Mouse (Mus musculus): ENCODE results near the gene Cyp39a1. TPM values are rescaled to one million over a fixed set of nuclear protein-coding genes. Genes with fewer than 3 reads are reported as not detected.
A peak's percentile ranks its signal among the peaks of the same experiment; 100 is the strongest.

Gene Cyp39a1
- 1.6 and 1.8 TPM in 2 replicates for total RNA-seq (2012; rRNA removed)

DNA sequence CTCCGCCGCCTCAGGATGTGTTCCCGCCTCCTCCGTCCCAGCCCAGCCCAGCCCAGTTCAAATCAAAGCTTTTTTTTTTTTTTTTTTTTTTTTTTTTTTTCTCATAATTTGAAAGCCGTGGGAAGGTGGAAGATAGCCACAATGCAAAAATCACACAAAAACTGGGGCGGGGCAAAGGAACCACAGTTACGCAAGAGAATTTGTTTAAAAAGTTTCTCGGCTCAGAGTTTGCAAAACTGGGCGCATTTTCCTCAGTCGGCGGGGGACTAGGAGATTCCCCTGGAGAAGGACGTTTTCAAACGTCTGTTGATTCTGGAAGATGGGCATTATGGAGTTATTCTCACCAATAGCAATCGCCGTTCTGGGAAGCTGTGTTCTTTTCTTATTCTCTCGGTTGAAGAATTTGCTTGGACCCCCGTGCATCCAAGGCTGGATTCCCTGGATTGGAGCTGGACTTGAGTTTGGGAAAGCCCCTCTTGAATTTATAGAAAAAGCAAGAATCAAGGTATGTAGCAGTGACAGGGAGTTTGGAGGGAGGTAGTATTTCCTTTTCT lies at the start of gene Cyp39a1:
Cyp39a1 (plus strand) TSS at position 136 of the 554 bp plus-strand sequence.
- H3K4me1 ChIP-seq (ENCODE audit: control insufficient read depth in 2 of 2, insufficient read depth in 2 of 2, low read length in 2 of 2, poor library complexity in 1 of 2), result peaks cover 1 to 3% of the 10 kb centered on the region in 2 experiments; a peak in 2 of 4 replicates
- TF ChIP-seq ZNF384 (IDR thresholded peaks at IDR 0.05; ENCODE audit: low read depth, low read length), result peak; percentile 98
- no peak for TF ChIP-seq CHD2 (IDR thresholded peaks at IDR 0.05; ENCODE audit: low read depth, low read length)
- H3K27ac ChIP-seq (ENCODE audit: insufficient read depth, low read depth, low read length, poor library complexity, severe bottlenecking), result no peak within 1 kb of the TSS
- peak within 1 kb of the TSS; percentile 72 to 76 for H3K4me3 ChIP-seq (ENCODE audit: insufficient read depth in 1 of 2, low read depth in 1 of 2, low read length in 2 of 2, poor library complexity in 1 of 2, severe bottlenecking in 1 of 2)
- peaks cover 2% of the 10 kb centered on the region; the same call in 1 of the 2 replicates for H3K36me3 ChIP-seq (ENCODE audit: control insufficient read depth, insufficient read depth, low read length, poor library complexity, severe bottlenecking)
- no peaks in the 10 kb centered on the region for H3K9me3 ChIP-seq (ENCODE audit: control insufficient read depth, insufficient read depth, low read depth, low read length)
- in situ Hi-C loops (cut with MboI; ENCODE audit: low sequenced_read_pairs in 2 of 2, unreplicated experiment in 2 of 2), result no loop called here
- H3K9ac ChIP-seq (ENCODE audit: insufficient read depth, low read depth, low read length, poor library complexity, severe bottlenecking), result peak within 1 kb of the TSS; percentile 56
- DNase-seq (ENCODE audit: low read depth, low spot score), result no peak

- TF ChIP-seq CHD2 (IDR thresholded peaks at IDR 0.05; ENCODE audit: low read depth, low read length) (no peak), ZC3H11A (IDR thresholded peaks at IDR 0.05; ENCODE audit: borderline replicate concordance, low read depth, low read length) (no peak), HCFC1 (IDR thresholded peaks at IDR 0.05; ENCODE audit: borderline replicate concordance, insufficient read depth, low read length) (no peak), ZNF384 (IDR thresholded peaks at IDR 0.05; ENCODE audit: low read depth, low read length) (no peak), MAFK (IDR thresholded peaks at IDR 0.05; ENCODE audit: insufficient read depth, low read depth, low read length) (no peak)
- Histone ChIP-seq H3K9ac (ENCODE audit: insufficient read depth, low read depth, low read length, poor library complexity, severe bottlenecking) (no peak overlapping the region), H3K4me1 (ENCODE audit: control insufficient read depth in 2 of 2, insufficient read depth in 2 of 2, low read length in 2 of 2, poor library complexity in 1 of 2) (no peaks in the 10 kb centered on the region), H3K9me3 (ENCODE audit: control insufficient read depth, insufficient read depth, low read depth, low read length) (no peaks in the 10 kb centered on the region), H3K36me3 (ENCODE audit: control insufficient read depth, insufficient read depth, low read length, poor library complexity, severe bottlenecking) (no peaks in the 10 kb centered on the region), H3K4me3 (ENCODE audit: insufficient read depth in 1 of 2, low read depth in 1 of 2, low read length in 2 of 2, poor library complexity in 1 of 2, severe bottlenecking in 1 of 2) (no peak overlapping the region), H3K27ac (ENCODE audit: insufficient read depth, low read depth, low read length, poor library complexity, severe bottlenecking) (no peak overlapping the region)
- in situ Hi-C loops (cut with MboI; ENCODE audit: low sequenced_read_pairs in 2 of 2, unreplicated experiment in 2 of 2), result loop anchor here in 1 of 2 experiments (25.0 kb wide), 1 partner anchor 357 kb away; the partner anchor contains the start of gene Adgrf1
- DNase-seq (ENCODE audit: low read depth, low spot score), result no peak
Observed at GRCm38 (mm10) chr17:43619156-43619555, 48.1 kb upstream of the Cyp39a1 start.

- in situ Hi-C loops (cut with MboI; ENCODE audit: low sequenced_read_pairs in 2 of 2, unreplicated experiment in 2 of 2), result loop anchor here in 1 of 2 experiments (25.0 kb wide), 1 partner anchor 360 kb away; the partner anchor contains the start of gene Adgrf1
- TF ChIP-seq CHD2 (IDR thresholded peaks at IDR 0.05; ENCODE audit: low read depth, low read length) (no peak), ZNF384 (IDR thresholded peaks at IDR 0.05; ENCODE audit: low read depth, low read length) (no peak), HCFC1 (IDR thresholded peaks at IDR 0.05; ENCODE audit: borderline replicate concordance, insufficient read depth, low read length) (no peak), MAFK (IDR thresholded peaks at IDR 0.05; ENCODE audit: insufficient read depth, low read depth, low read length) (no peak), ZC3H11A (IDR thresholded peaks at IDR 0.05; ENCODE audit: borderline replicate concordance, low read depth, low read length) (no peak)
- no peak overlapping the region for H3K9ac ChIP-seq (ENCODE audit: insufficient read depth, low read depth, low read length, poor library complexity, severe bottlenecking)
- H3K36me3 ChIP-seq (ENCODE audit: control insufficient read depth, insufficient read depth, low read length, poor library complexity, severe bottlenecking), result no peaks in the 10 kb centered on the region
- DNase-seq (ENCODE audit: low read depth, low spot score), result no peak
- H3K4me1 ChIP-seq (ENCODE audit: control insufficient read depth in 2 of 2, insufficient read depth in 2 of 2, low read length in 2 of 2, poor library complexity in 1 of 2), result no peaks in the 10 kb centered on the region
- H3K27ac ChIP-seq (ENCODE audit: insufficient read depth, low read depth, low read length, poor library complexity, severe bottlenecking), result no peak overlapping the region
- H3K9me3 ChIP-seq (ENCODE audit: control insufficient read depth, insufficient read depth, low read depth, low read length), result no peaks in the 10 kb centered on the region
- no peak overlapping the region for H3K4me3 ChIP-seq (ENCODE audit: insufficient read depth in 1 of 2, low read depth in 1 of 2, low read length in 2 of 2, poor library complexity in 1 of 2, severe bottlenecking in 1 of 2)
Observed at GRCm38 (mm10) chr17:43622076-43622475, 45.1 kb upstream of the Cyp39a1 start.

DNA sequence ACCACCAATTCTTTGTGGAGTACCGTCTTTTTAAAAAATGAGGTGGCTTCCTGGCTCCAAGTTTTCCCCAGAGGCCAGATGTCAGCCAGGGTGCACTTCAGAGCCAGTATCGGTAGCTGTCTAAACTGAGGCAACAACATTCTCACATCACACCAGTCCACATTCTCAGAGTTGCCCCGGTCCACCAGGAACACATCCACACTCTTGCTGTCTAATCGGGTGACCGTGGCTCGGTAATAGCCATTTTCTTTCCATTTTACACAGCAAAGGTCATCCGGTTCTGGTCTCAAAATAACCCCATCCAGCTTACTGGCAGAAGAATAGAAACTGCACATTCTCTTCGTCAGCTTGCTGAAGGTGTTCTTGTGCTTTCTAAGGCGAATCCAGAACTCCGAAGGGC lies 39.0 kb upstream of the Cyp39a1 start:
- Histone ChIP-seq H3K9ac (ENCODE audit: insufficient read depth, low read depth, low read length, poor library complexity, severe bottlenecking) (no peak overlapping the region), H3K36me3 (ENCODE audit: control insufficient read depth, insufficient read depth, low read length, poor library complexity, severe bottlenecking) (no peaks in the 10 kb centered on the region), H3K27ac (ENCODE audit: insufficient read depth, low read depth, low read length, poor library complexity, severe bottlenecking) (no peak overlapping the region), H3K4me1 (ENCODE audit: control insufficient read depth in 2 of 2, insufficient read depth in 2 of 2, low read length in 2 of 2, poor library complexity in 1 of 2) (no peaks in the 10 kb centered on the region), H3K9me3 (ENCODE audit: control insufficient read depth, insufficient read depth, low read depth, low read length) (no peaks in the 10 kb centered on the region), H3K4me3 (ENCODE audit: insufficient read depth in 1 of 2, low read depth in 1 of 2, low read length in 2 of 2, poor library complexity in 1 of 2, severe bottlenecking in 1 of 2) (no peak overlapping the region)
- in situ Hi-C loops (cut with MboI; ENCODE audit: low sequenced_read_pairs in 2 of 2, unreplicated experiment in 2 of 2), result no loop called here
- DNase-seq (ENCODE audit: low read depth, low spot score), result no peak
- TF ChIP-seq ZC3H11A (IDR thresholded peaks at IDR 0.05; ENCODE audit: borderline replicate concordance, low read depth, low read length) (no peak), CHD2 (IDR thresholded peaks at IDR 0.05; ENCODE audit: low read depth, low read length) (no peak), MAFK (IDR thresholded peaks at IDR 0.05; ENCODE audit: insufficient read depth, low read depth, low read length) (no peak), HCFC1 (IDR thresholded peaks at IDR 0.05; ENCODE audit: borderline replicate concordance, insufficient read depth, low read length) (no peak), ZNF384 (IDR thresholded peaks at IDR 0.05; ENCODE audit: low read depth, low read length) (no peak)
